Mouse (Mus musculus): ENCODE data around the gene Helb. TPM values are rescaled to one million over a fixed set of nuclear protein-coding genes. Genes with fewer than 3 reads are reported as not detected.

The Helb gene
- polyA plus RNA-seq, 2 experiments, result 6.0 to 9.0 TPM

- Histone ChIP-seq H3K27ac (no peak overlapping the region), H3K4me2 (ENCODE audit: low read depth) (no peak overlapping the region), H3K27me3 (ENCODE audit: control insufficient read depth, insufficient read depth, low read length) (no peaks in the 10 kb centered on the region), H3K9me3 (ENCODE audit: control insufficient read depth, low read length) (no peaks in the 10 kb centered on the region), H3K4me1 (replicated peaks; ENCODE audit: control insufficient read depth in 2 of 2, insufficient read depth in 2 of 2, low read length in 1 of 2) (no peaks in the 10 kb centered on the region), H3K4me3 (ENCODE audit: insufficient read depth in 1 of 2, low read depth in 2 of 2, low read length in 2 of 2) (no peak overlapping the region), H3K9ac (replicated peaks) (no peak overlapping the region), H3K36me3 (replicated peaks; ENCODE audit: control insufficient read depth, insufficient read depth, low read depth) (no peaks in the 10 kb centered on the region)
- no peak for ATAC-seq (ENCODE audit: insufficient read depth)
- WGBS (ENCODE audit: insufficient replicate concordance), result 75% methylated on average over 5 of the region's 5 CpGs
- no peak for TF ChIP-seq CTCF (IDR thresholded peaks at IDR 0.05; ENCODE audit: low read depth)
- no peak for TF ChIP-seq EP300 (IDR thresholded peaks at IDR 0.05; ENCODE audit: low read depth)
- DNase-seq (ENCODE audit: low read depth in 3 of 3, low spot score in 3 of 3), result no peak
Observed at GRCm38 (mm10) chr10:120038194-120038593, 74.6 kb downstream of the Helb start.

GRCm38 (mm10) chr10:120035824-120036223 lies 77.0 kb downstream of the Helb start:
- H3K9me3 ChIP-seq (ENCODE audit: control insufficient read depth, low read length), result no peaks in the 10 kb centered on the region
- no peak overlapping the region for H3K4me2 ChIP-seq (ENCODE audit: low read depth)
- DNase-seq (ENCODE audit: low read depth in 3 of 3, low spot score in 3 of 3) (no peak), ATAC-seq (ENCODE audit: insufficient read depth) (no peak)
- H3K4me1 ChIP-seq (replicated peaks; ENCODE audit: control insufficient read depth in 2 of 2, insufficient read depth in 2 of 2, low read length in 1 of 2), result no peaks in the 10 kb centered on the region
- 62% methylated on average over 6 of the region's 6 CpGs for WGBS (ENCODE audit: insufficient replicate concordance)
- H3K27ac ChIP-seq, result no peak overlapping the region
- TF ChIP-seq EP300 (IDR thresholded peaks at IDR 0.05; ENCODE audit: low read depth), result no peak
- TF ChIP-seq CTCF (IDR thresholded peaks at IDR 0.05; ENCODE audit: low read depth), result no peak
- H3K36me3 ChIP-seq (replicated peaks; ENCODE audit: control insufficient read depth, insufficient read depth, low read depth), result no peaks in the 10 kb centered on the region
- no peaks in the 10 kb centered on the region for H3K27me3 ChIP-seq (ENCODE audit: control insufficient read depth, insufficient read depth, low read length)
- H3K4me3 ChIP-seq (ENCODE audit: insufficient read depth in 1 of 2, low read depth in 2 of 2, low read length in 2 of 2), result no peak overlapping the region
- H3K9ac ChIP-seq (replicated peaks), result no peak overlapping the region

GRCm38 (mm10) chr10:120035211-120035733 lies 77.5 kb downstream of the Helb start:
- TF ChIP-seq EP300 (IDR thresholded peaks at IDR 0.05; ENCODE audit: low read depth), result no peak
- TF ChIP-seq CTCF (IDR thresholded peaks at IDR 0.05; ENCODE audit: low read depth), result no peak
- no peak overlapping the region for H3K9ac ChIP-seq (replicated peaks)
- H3K4me3 ChIP-seq (ENCODE audit: insufficient read depth in 1 of 2, low read depth in 2 of 2, low read length in 2 of 2), result no peak overlapping the region
- DNase-seq (ENCODE audit: low read depth in 3 of 3, low spot score in 3 of 3), result no peak
- H3K4me1 ChIP-seq (replicated peaks; ENCODE audit: control insufficient read depth in 2 of 2, insufficient read depth in 2 of 2, low read length in 1 of 2), result no peaks in the 10 kb centered on the region
- no peaks in the 10 kb centered on the region for H3K9me3 ChIP-seq (ENCODE audit: control insufficient read depth, low read length)
- H3K36me3 ChIP-seq (replicated peaks; ENCODE audit: control insufficient read depth, insufficient read depth, low read depth), result no peaks in the 10 kb centered on the region
- no peak overlapping the region for H3K4me2 ChIP-seq (ENCODE audit: low read depth)
- H3K27ac ChIP-seq, result no peak overlapping the region
- 57% methylated on average over 15 of the region's 15 CpGs for WGBS (ENCODE audit: insufficient replicate concordance)
- H3K27me3 ChIP-seq (ENCODE audit: control insufficient read depth, insufficient read depth, low read length), result no peaks in the 10 kb centered on the region
- no peak for ATAC-seq (ENCODE audit: insufficient read depth)

DNA sequence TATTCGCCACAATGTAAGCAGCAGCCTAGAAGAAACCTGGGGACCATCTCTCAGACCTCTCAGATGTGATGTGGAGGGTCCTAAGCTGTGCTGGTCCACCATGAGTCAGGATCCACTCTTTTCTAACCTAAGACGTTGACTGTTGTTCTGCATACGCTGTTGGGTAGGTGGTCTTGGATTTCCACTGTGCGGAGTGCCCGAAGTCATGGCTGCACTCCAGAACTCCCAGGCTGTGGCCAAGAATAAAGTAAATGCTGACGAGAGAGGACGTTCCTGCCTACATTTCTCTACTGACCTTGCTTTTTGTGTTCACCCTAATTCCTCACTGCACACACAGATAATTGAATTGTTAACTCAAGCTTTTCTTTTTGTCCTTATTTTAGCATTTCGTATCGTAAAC lies 78.9 kb downstream of the Helb start:
- WGBS (ENCODE audit: insufficient replicate concordance), result 64% methylated on average over 9 of the region's 9 CpGs

More for the DNA sequence above, 78.9 kb downstream of the Helb start:
- Histone ChIP-seq H3K4me2 (ENCODE audit: low read depth) (no peak overlapping the region), H3K9me3 (ENCODE audit: control insufficient read depth, low read length) (no peaks in the 10 kb centered on the region), H3K4me3 (ENCODE audit: insufficient read depth in 1 of 2, low read depth in 2 of 2, low read length in 2 of 2) (no peak overlapping the region), H3K36me3 (replicated peaks; ENCODE audit: control insufficient read depth, insufficient read depth, low read depth) (no peaks in the 10 kb centered on the region), H3K27me3 (ENCODE audit: control insufficient read depth, insufficient read depth, low read length) (no peaks in the 10 kb centered on the region), H3K4me1 (replicated peaks; ENCODE audit: control insufficient read depth in 2 of 2, insufficient read depth in 2 of 2, low read length in 1 of 2) (no peaks in the 10 kb centered on the region), H3K9ac (replicated peaks) (no peak overlapping the region), H3K27ac (no peak overlapping the region)
- DNase-seq (ENCODE audit: low read depth in 3 of 3, low spot score in 3 of 3) (no peak), ATAC-seq (ENCODE audit: insufficient read depth) (no peak)
- TF ChIP-seq EP300 (IDR thresholded peaks at IDR 0.05; ENCODE audit: low read depth) (no peak), CTCF (IDR thresholded peaks at IDR 0.05; ENCODE audit: low read depth) (no peak)

Other genes with a start within 250 kb of the Helb start
- 40.1 and 52.9 TPM in 2 replicates for gene Tmbim4, start 88.6 kb upstream of the Helb start, polyA plus RNA-seq (2012; rRNA removed)
- gene Tmbim4, start 88.6 kb upstream of the Helb start, polyA plus RNA-seq (2014; fragmentation: Nextera tagmentation; extraction: Ambion mirVana), result 80.4 and 82.2 TPM in 2 replicates
- 0.70 and 0.78 TPM in 2 replicates for gene Irak3, start 89.1 kb upstream of the Helb start, polyA plus RNA-seq (2012; rRNA removed)
- 0.85 and 1.4 TPM in 2 replicates for gene Irak3, start 89.1 kb upstream of the Helb start, polyA plus RNA-seq (2014; fragmentation: Nextera tagmentation; extraction: Ambion mirVana)
- 11.6 and 33.6 TPM in 2 replicates for gene Llph, start 114.1 kb upstream of the Helb start, polyA plus RNA-seq (2012; rRNA removed)
- gene Llph, start 114.1 kb upstream of the Helb start, polyA plus RNA-seq (2014; fragmentation: Nextera tagmentation; extraction: Ambion mirVana), result 31.9 and 32.2 TPM in 2 replicates